Mouse (Mus musculus): Measurements from ENCODE around the gene Gm20388.

The Gm20388 gene

GRCm38 (mm10) chr8:124077377-124077776 is 4166.7 kb downstream of the Gm20388 start:
- DNase-seq = peak; percentile 74

- DNase-seq = peak; percentile 47
Observed at GRCm38 (mm10) chr8:124077998-124078397, 4167.4 kb downstream of the Gm20388 start.

GRCm38 (mm10) chr8:124078969-124079368 is 4168.3 kb downstream of the Gm20388 start:
- no peak for DNase-seq

GRCm38 (mm10) chr8:124080467-124081326 is 4170.1 kb downstream of the Gm20388 start:
- no peak for DNase-seq

- DNase-seq = no peak
Observed at GRCm38 (mm10) chr8:124082616-124083015, 4172.0 kb downstream of the Gm20388 start.

GRCm38 (mm10) chr8:124083611-124084010 is 4173.0 kb downstream of the Gm20388 start:
- DNase-seq = no peak

GRCm38 (mm10) chr8:124085668-124086067 is 4175.0 kb downstream of the Gm20388 start:
- no peak for DNase-seq

- no peak for DNase-seq
Observed at GRCm38 (mm10) chr8:124088092-124088613, 4177.5 kb downstream of the Gm20388 start.

GRCm38 (mm10) chr8:124089016-124089415 is 4178.4 kb downstream of the Gm20388 start:
- no peak for DNase-seq

GRCm38 (mm10) chr8:124090473-124090872 is 4179.8 kb downstream of the Gm20388 start:
- peak; percentile 54 for DNase-seq

GRCm38 (mm10) chr8:124098953-124099622 is 4188.4 kb downstream of the Gm20388 start:
- peak; percentile 42 for DNase-seq

GRCm38 (mm10) chr8:124099623-124099965 is 4189.0 kb downstream of the Gm20388 start:
- no peak for DNase-seq

- DNase-seq = no peak
Observed at GRCm38 (mm10) chr8:124105869-124106268, 4195.2 kb downstream of the Gm20388 start.

- DNase-seq = no peak
Observed at GRCm38 (mm10) chr8:124106328-124107195, 4195.9 kb downstream of the Gm20388 start.

- DNase-seq = no peak
Observed at GRCm38 (mm10) chr8:124113108-124113507, 4202.5 kb downstream of the Gm20388 start.

- no peak for DNase-seq
Observed at GRCm38 (mm10) chr8:124125241-124125640, 4214.6 kb downstream of the Gm20388 start.

- DNase-seq = no peak
Observed at GRCm38 (mm10) chr8:124137261-124137660, 4226.6 kb downstream of the Gm20388 start.

GRCm38 (mm10) chr8:124140211-124140790 is 4229.7 kb downstream of the Gm20388 start:
- DNase-seq = no peak

GRCm38 (mm10) chr8:124140868-124141431 is 4230.3 kb downstream of the Gm20388 start:
- DNase-seq = no peak

- DNase-seq = no peak
Observed at GRCm38 (mm10) chr8:124141681-124142391, 4231.2 kb downstream of the Gm20388 start.

- DNase-seq = no peak
Observed at GRCm38 (mm10) chr8:124143003-124143402, 4232.4 kb downstream of the Gm20388 start.

Data from liver (tissue).